Comparison of ENCODE assay signal across 12 mouse cellular contexts in the genomic region with DNA sequence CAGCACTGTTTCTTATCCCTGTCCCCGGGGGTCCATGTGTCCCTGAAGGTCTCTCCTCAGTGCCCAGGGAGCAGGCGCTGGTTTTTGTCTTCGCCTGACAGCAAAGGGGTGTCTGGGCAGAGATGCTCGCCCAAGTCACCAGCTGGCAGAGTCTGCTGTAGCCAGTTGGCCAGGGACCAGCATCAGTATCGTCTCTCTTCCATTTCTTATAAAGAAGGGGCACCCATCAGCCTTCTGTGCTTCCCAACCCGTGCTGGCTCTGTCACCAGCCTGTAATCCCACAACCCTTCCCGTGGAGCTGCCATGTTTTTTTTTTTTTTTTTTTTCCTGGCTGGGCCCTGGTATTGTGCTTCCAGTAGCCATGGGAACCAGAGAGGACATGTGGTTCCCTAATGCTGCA. TPM values are rescaled to one million over a fixed set of nuclear protein-coding genes. Genes with fewer than 3 reads are reported as not detected.
DNase-seq lines count a peak whose midpoint lies in the region; ATAC-seq and TF ChIP-seq lines count a peak whose summit lies in the region.
"Had no signal": no experiment of that assay in that cellular context is flagged by ENCODE, and none has a peak within 500 bp of the region (broad histone marks: within the 10 kb centered on the region; RNA-seq: fewer than 3 reads in every experiment).

No protein-coding gene starts in this region.

- H3K27me3 ChIP-seq in kidney, embryonic 16.5 days (ENCODE audit: insufficient read depth, low read length): no peaks in the 10 kb centered on the region
- no peaks in the 10 kb centered on the region for H3K27me3 ChIP-seq in hindbrain, embryonic 16.5 days (replicated peaks; ENCODE audit: control insufficient read depth, insufficient read depth, low read length)
- no peaks in the 10 kb centered on the region for H3K27me3 ChIP-seq in stomach, postnatal 0 days (ENCODE audit: control insufficient read depth, insufficient read depth, low read length)

- WGBS in kidney, embryonic 16.5 days: 69% methylated on average over 7 of the region's 7 CpGs
- 38% methylated on average over 6 of the region's 7 CpGs for WGBS in hindbrain, embryonic 16.5 days
- WGBS in stomach, postnatal 0 days: 55% methylated on average over 7 of the region's 7 CpGs

- H3K4me3 ChIP-seq in kidney, embryonic 16.5 days (ENCODE audit: low read length): no peak overlapping the region
- no peak overlapping the region for H3K4me3 ChIP-seq in ES-E14 (ENCODE audit: insufficient read depth in 1 of 2, low read depth in 1 of 2, low read length in 2 of 2, poor library complexity in 1 of 2, severe bottlenecking in 1 of 2)
- no peak overlapping the region for H3K4me3 ChIP-seq in hindbrain, embryonic 16.5 days (ENCODE audit: low read length)
- H3K4me3 ChIP-seq in stomach, postnatal 0 days (ENCODE audit: low read depth, low read length): no peak overlapping the region

- ATAC-seq in kidney, embryonic 16.5 days (ENCODE audit: low FRiP score, low TSS enrichment): no peak
- peak; percentile 28 for ATAC-seq in hindbrain, embryonic 16.5 days
- ATAC-seq in stomach, postnatal 0 days (ENCODE audit: low FRiP score, low TSS enrichment): no peak

- no peak for TF ChIP-seq EP300 in stomach, postnatal 0 days (optimal IDR thresholded peaks at IDR 0.05)

- peak overlapping the region; percentile 88; the same call in 1 of the 2 replicates for H3K27ac ChIP-seq in kidney, embryonic 16.5 days (ENCODE audit: low read length)
- no peak overlapping the region for H3K27ac ChIP-seq in ES-E14 (ENCODE audit: insufficient read depth, low read depth, low read length, poor library complexity, severe bottlenecking)
- peak overlapping the region; percentile 69 for H3K27ac ChIP-seq in hindbrain, embryonic 16.5 days (ENCODE audit: low read depth, low read length)
- no peak overlapping the region for H3K27ac ChIP-seq in stomach, postnatal 0 days (replicated peaks)

- intact Hi-C loops in heart, postnatal 36 days (cut with DNase I): no loop called here

- H3K9ac ChIP-seq in kidney, embryonic 16.5 days (replicated peaks; ENCODE audit: low read length): no peak overlapping the region
- H3K9ac ChIP-seq in ES-E14 (ENCODE audit: insufficient read depth, low read depth, low read length, poor library complexity, severe bottlenecking): no peak overlapping the region
- H3K9ac ChIP-seq in hindbrain, embryonic 16.5 days (ENCODE audit: low read depth, low read length): peak overlapping the region; percentile 36; the same call in 1 of the 2 replicates
- no peak overlapping the region for H3K9ac ChIP-seq in stomach, postnatal 0 days (ENCODE audit: low read length)

- peak overlapping the region; percentile 36; the same call in 1 of the 2 replicates for H3K4me2 ChIP-seq in kidney, embryonic 16.5 days (replicated peaks; ENCODE audit: low read depth, low read length)
- H3K4me2 ChIP-seq in hindbrain, embryonic 16.5 days (ENCODE audit: low read length): no peak overlapping the region
- no peak overlapping the region for H3K4me2 ChIP-seq in stomach, postnatal 0 days (replicated peaks; ENCODE audit: low read depth)

- in situ Hi-C loops in ES-E14 (cut with MboI; ENCODE audit: low sequenced_read_pairs in 2 of 2, unreplicated experiment in 2 of 2): no loop called here

- no peaks in the 10 kb centered on the region for H3K36me3 ChIP-seq in kidney, embryonic 16.5 days (ENCODE audit: insufficient read depth, low read length)
- H3K36me3 ChIP-seq in ES-E14 (ENCODE audit: control insufficient read depth, insufficient read depth, low read length, poor library complexity, severe bottlenecking): no peaks in the 10 kb centered on the region
- H3K36me3 ChIP-seq in hindbrain, embryonic 16.5 days (ENCODE audit: control insufficient read depth, insufficient read depth, low read length): no peaks in the 10 kb centered on the region
- H3K36me3 ChIP-seq in stomach, postnatal 0 days (ENCODE audit: control insufficient read depth, insufficient read depth, low read length): no peaks in the 10 kb centered on the region

- TF ChIP-seq CTCF in stomach, postnatal 0 days (IDR thresholded peaks at IDR 0.05; ENCODE audit: low read depth): no peak

- no peak for DNase-seq in kidney, adult 11 months
- DNase-seq in ES-E14 (ENCODE audit: low read depth, low spot score): no peak
- DNase-seq in R1 (ENCODE audit: low read depth, low spot score): peak; percentile 17
- DNase-seq in stomach, postnatal 0 days (ENCODE audit: low spot score): no peak
- DNase-seq in heart, postnatal 36 days: no peak
- DNase-seq in spleen, adult 12 weeks (ENCODE audit: low spot score): no peak
- DNase-seq: lung, postnatal 36 days; right cerebral cortex, postnatal 25 days had no signal

- H3K9me3 ChIP-seq in kidney, embryonic 16.5 days (ENCODE audit: low read length): no peaks in the 10 kb centered on the region
- no peaks in the 10 kb centered on the region for H3K9me3 ChIP-seq in ES-E14 (ENCODE audit: control insufficient read depth, insufficient read depth, low read depth, low read length)
- H3K9me3 ChIP-seq in hindbrain, embryonic 16.5 days (ENCODE audit: control insufficient read depth, low read length): no peaks in the 10 kb centered on the region
- H3K9me3 ChIP-seq in stomach, postnatal 0 days (ENCODE audit: control insufficient read depth, low read length): no peaks in the 10 kb centered on the region

- peaks cover 59% of the 10 kb centered on the region for H3K4me1 ChIP-seq in kidney, embryonic 16.5 days (ENCODE audit: insufficient read depth, low read length)
- H3K4me1 ChIP-seq in ES-E14 (ENCODE audit: control insufficient read depth in 2 of 2, insufficient read depth in 2 of 2, low read length in 2 of 2, poor library complexity in 1 of 2): peaks cover 2 to 24% of the 10 kb centered on the region in 2 experiments; a peak in 3 of 4 replicates
- peaks cover 45% of the 10 kb centered on the region for H3K4me1 ChIP-seq in hindbrain, embryonic 16.5 days (ENCODE audit: control insufficient read depth, insufficient read depth, low read depth, low read length)
- peaks cover 4% of the 10 kb centered on the region for H3K4me1 ChIP-seq in stomach, postnatal 0 days (replicated peaks; ENCODE audit: control insufficient read depth, insufficient read depth)

TF ChIP-seq in ES-E14, 5 proteins besides CTCF, POLR2A, EP300 and RAD21:
- TF ChIP-seq HCFC1 (IDR thresholded peaks at IDR 0.05; ENCODE audit: borderline replicate concordance, insufficient read depth, low read length): no peak
- TF ChIP-seq MAFK (IDR thresholded peaks at IDR 0.05; ENCODE audit: insufficient read depth, low read depth, low read length): no peak
- no peak for TF ChIP-seq CHD2 (IDR thresholded peaks at IDR 0.05; ENCODE audit: low read depth, low read length)
- no peak for TF ChIP-seq ZC3H11A (IDR thresholded peaks at IDR 0.05; ENCODE audit: borderline replicate concordance, low read depth, low read length)
- peak; percentile 46; the same call in 1 of the 2 replicates for TF ChIP-seq ZNF384 (IDR thresholded peaks at IDR 0.05; ENCODE audit: low read depth, low read length)

RNA-seq across cellular contexts. Expression of a gene that starts 7.3 kb away (rescaled TPM):
- polyA plus RNA-seq in kidney, embryonic 16.5 days (2015; fragmentation: Nextera tagmentation; extraction: Ambion mirVana): 66.2 and 67.8 TPM in 2 replicates
- 5.4 and 5.7 TPM in 2 replicates for total RNA-seq in ES-E14 (2012; rRNA removed)
- 112 and 135 TPM in 2 replicates for polyA plus RNA-seq in hindbrain, embryonic 16.5 days (2015; fragmentation: Nextera tagmentation; extraction: Ambion mirVana)
- 42.4 and 50.9 TPM in 2 replicates for polyA plus RNA-seq in stomach, postnatal 0 days (2015; fragmentation: Nextera tagmentation; extraction: Ambion mirVana)
- 10 to 100 TPM; 42.5 to 62.0 TPM for total RNA-seq in heart, postnatal 36 days (2021)

RNA-seq across cellular contexts. Expression of a gene that starts 35.6 kb away (rescaled TPM):
- 5.0 and 5.1 TPM in 2 replicates for polyA plus RNA-seq in kidney, embryonic 16.5 days (2015; fragmentation: Nextera tagmentation; extraction: Ambion mirVana)
- total RNA-seq in ES-E14 (2012; rRNA removed): 0.36 TPM in 1 of 2 replicates, not detected in the other
- polyA plus RNA-seq in hindbrain, embryonic 16.5 days (2015; fragmentation: Nextera tagmentation; extraction: Ambion mirVana): 1.2 and 1.3 TPM in 2 replicates
- 0.61 and 0.92 TPM in 2 replicates for polyA plus RNA-seq in stomach, postnatal 0 days (2015; fragmentation: Nextera tagmentation; extraction: Ambion mirVana)
- total RNA-seq in heart, postnatal 36 days (2021): 1 to 10 TPM; 1.9 to 2.1 TPM

RNA-seq across cellular contexts. Expression of a gene that starts 58.4 kb away (rescaled TPM):
- 0.05 and 0.08 TPM in 2 replicates for polyA plus RNA-seq in kidney, embryonic 16.5 days (2015; fragmentation: Nextera tagmentation; extraction: Ambion mirVana)
- total RNA-seq in ES-E14 (2012; rRNA removed): 1.1 and 2.2 TPM in 2 replicates
- 0.05 and 0.09 TPM in 2 replicates for polyA plus RNA-seq in hindbrain, embryonic 16.5 days (2015; fragmentation: Nextera tagmentation; extraction: Ambion mirVana)
- 0.15 and 0.27 TPM in 2 replicates for polyA plus RNA-seq in stomach, postnatal 0 days (2015; fragmentation: Nextera tagmentation; extraction: Ambion mirVana)
- total RNA-seq in heart, postnatal 36 days (2021): under 1 TPM; 0.24 to 0.31 TPM
- total RNA-seq: layer of hippocampus, postnatal 14 days had no signal
- polyA plus RNA-seq: neural tube, embryonic 11.5 days had no signal

Comparison
In these comparisons a context has a peak if more than half of its experiments do, and no peak if none do; other contexts are left out.
1. H3K27ac ChIP-seq: peak in kidney, embryonic 16.5 days (single experiment) and hindbrain, embryonic 16.5 days (single experiment); none in ES-E14 (single experiment) and stomach, postnatal 0 days (single experiment).